7 mouse cellular contexts compared by ENCODE assay signal in genomic region chr7:119894818-119895544, GRCm38 (mm10). TPM values are rescaled to one million over a fixed set of nuclear protein-coding genes. Genes with fewer than 3 reads are reported as not detected.
DNase-seq lines count a peak whose midpoint lies in the region; ATAC-seq and TF ChIP-seq lines count a peak whose summit lies in the region.

No protein-coding gene starts in this region.

- H3K4me3 ChIP-seq in lung, adult 2 months (replicated peaks; ENCODE audit: extremely low read depth, low read depth, low read length), result peak overlapping the region; percentile 85
- H3K4me3 ChIP-seq in hindbrain, postnatal 0 days (ENCODE audit: low read length), result peak overlapping the region; percentile 73
- peak overlapping the region; percentile 83 to 84 for H3K4me3 ChIP-seq in liver, embryonic 14.5 days (ENCODE audit: insufficient read depth in 1 of 2, low read depth in 2 of 2, low read length in 2 of 2)
- peak overlapping the region; percentile 86 for H3K4me3 ChIP-seq in stomach, embryonic 16.5 days (replicated peaks; ENCODE audit: low read length)

- TF ChIP-seq EP300 in liver, embryonic 14.5 days (IDR thresholded peaks at IDR 0.05; ENCODE audit: low read depth), result no peak

- H3K4me2 ChIP-seq in hindbrain, postnatal 0 days (ENCODE audit: low read depth, low read length), result peak overlapping the region; percentile 87
- H3K4me2 ChIP-seq in liver, embryonic 14.5 days (ENCODE audit: low read depth), result peak overlapping the region; percentile 84
- peak overlapping the region; percentile 84 for H3K4me2 ChIP-seq in stomach, embryonic 16.5 days (ENCODE audit: low read depth, low read length)

- no peak for TF ChIP-seq POLR2A in lung, adult 2 months (IDR thresholded peaks at IDR 0.05; ENCODE audit: borderline replicate concordance, extremely low read depth, low read depth, low read length)

- H3K27ac ChIP-seq in hindbrain, postnatal 0 days, result peak overlapping the region; percentile 99
- H3K27ac ChIP-seq in liver, embryonic 14.5 days, result no peak overlapping the region
- peak overlapping the region; percentile 68 for H3K27ac ChIP-seq in stomach, embryonic 16.5 days (ENCODE audit: low read length)

- no peaks in the 10 kb centered on the region for H3K27me3 ChIP-seq in hindbrain, postnatal 0 days (ENCODE audit: insufficient read depth, low read length)
- no peaks in the 10 kb centered on the region for H3K27me3 ChIP-seq in liver, embryonic 14.5 days (ENCODE audit: control insufficient read depth, insufficient read depth, low read length)
- no peaks in the 10 kb centered on the region for H3K27me3 ChIP-seq in stomach, embryonic 16.5 days (ENCODE audit: control insufficient read depth, insufficient read depth, low read length)

- WGBS in lung, adult 2 months, result 0% methylated on average over 15 of the region's 15 CpGs
- under 1% methylated on average over 12 of the region's 15 CpGs for WGBS in hindbrain, postnatal 0 days
- under 1% methylated on average over 15 of the region's 15 CpGs for whole genome bisulfite sequencing in liver, embryonic 14.5 days (ENCODE audit: insufficient replicate concordance)
- under 1% methylated on average over 15 of the region's 15 CpGs for WGBS in stomach, embryonic 16.5 days

- H3K9ac ChIP-seq in hindbrain, postnatal 0 days (replicated peaks; ENCODE audit: low read length), result peak overlapping the region; percentile 86
- peak overlapping the region; percentile 83 for H3K9ac ChIP-seq in liver, embryonic 14.5 days (replicated peaks)
- H3K9ac ChIP-seq in stomach, embryonic 16.5 days (ENCODE audit: low read length), result peak overlapping the region; percentile 93

- no peaks in the 10 kb centered on the region for H3K36me3 ChIP-seq in hindbrain, postnatal 0 days (ENCODE audit: insufficient read depth, low read length)
- no peaks in the 10 kb centered on the region for H3K36me3 ChIP-seq in liver, embryonic 14.5 days (replicated peaks; ENCODE audit: control insufficient read depth, insufficient read depth, low read depth)
- H3K36me3 ChIP-seq in stomach, embryonic 16.5 days (ENCODE audit: control insufficient read depth, insufficient read depth, low read length), result no peaks in the 10 kb centered on the region

- no peak for DNase-seq in lung, adult 2 months
- DNase-seq in lung, postnatal 10 days, result no peak
- peak; percentile 34 for DNase-seq in Muller cell, postnatal 12 days (ENCODE audit: inconsistent ontology term)
- peak; percentile 11 for DNase-seq in embryo, embryonic 11.5 days (ENCODE audit: low read depth, low spot score)
- DNase-seq in hindbrain, postnatal 0 days (ENCODE audit: low spot score), result peak; percentile 12
- DNase-seq in liver, embryonic 14.5 days (ENCODE audit: low read depth in 3 of 3, low spot score in 3 of 3), result no peak

- peaks cover 11% of the 10 kb centered on the region for H3K4me1 ChIP-seq in lung, adult 2 months (ENCODE audit: control insufficient read depth, insufficient read depth, low read length)
- peaks cover 13% of the 10 kb centered on the region for H3K4me1 ChIP-seq in hindbrain, postnatal 0 days (ENCODE audit: insufficient read depth, low read length)
- H3K4me1 ChIP-seq in liver, embryonic 14.5 days (replicated peaks; ENCODE audit: control insufficient read depth in 2 of 2, insufficient read depth in 2 of 2, low read length in 1 of 2), result peaks cover 16 to 20% of the 10 kb centered on the region in 2 experiments
- H3K4me1 ChIP-seq in stomach, embryonic 16.5 days (ENCODE audit: control insufficient read depth, insufficient read depth, low read length), result peaks cover 8% of the 10 kb centered on the region

- no peaks in the 10 kb centered on the region for H3K9me3 ChIP-seq in hindbrain, postnatal 0 days (ENCODE audit: low read length)
- no peaks in the 10 kb centered on the region for H3K9me3 ChIP-seq in liver, embryonic 14.5 days (ENCODE audit: control insufficient read depth, low read length)
- H3K9me3 ChIP-seq in stomach, embryonic 16.5 days (replicated peaks; ENCODE audit: control insufficient read depth, low read length), result no peaks in the 10 kb centered on the region

- no peak for TF ChIP-seq CTCF in lung, adult 2 months (IDR thresholded peaks at IDR 0.05; ENCODE audit: insufficient read depth, low read length)
- TF ChIP-seq CTCF in hindbrain, postnatal 0 days (IDR thresholded peaks at IDR 0.05; ENCODE audit: low read depth), result no peak
- TF ChIP-seq CTCF in liver, embryonic 14.5 days (IDR thresholded peaks at IDR 0.05; ENCODE audit: low read depth), result no peak

- no peak for ATAC-seq in hindbrain, postnatal 0 days
- ATAC-seq in liver, embryonic 14.5 days (ENCODE audit: insufficient read depth), result peak; percentile 32
- ATAC-seq in stomach, embryonic 16.5 days (ENCODE audit: insufficient read depth, low FRiP score), result peak; percentile 42

RNA-seq across cellular contexts. Expression of gene Lyrm1, which starts 0.7 kb away (rescaled TPM):
- polyA plus RNA-seq in lung, adult 2 months (2012; rRNA removed), result 1.3 and 3.0 TPM in 2 replicates
- total RNA-seq in hindbrain, postnatal 0 days (2014; rRNA removed), result 7.8 and 9.0 TPM in 2 replicates
- polyA plus RNA-seq in hindbrain, postnatal 0 days (2015; fragmentation: Nextera tagmentation; extraction: Ambion mirVana), result 21.9 and 24.8 TPM in 2 replicates
- 1.00 and 1.4 TPM in 2 replicates for polyA plus RNA-seq in liver, embryonic 14.5 days (2012; rRNA removed)
- polyA plus RNA-seq in liver, embryonic 14.5 days (2014; fragmentation: Nextera tagmentation; extraction: Ambion mirVana), result 2.0 and 3.2 TPM in 2 replicates
- 8.3 and 9.6 TPM in 2 replicates for polyA plus RNA-seq in stomach, embryonic 16.5 days (2015; fragmentation: Nextera tagmentation; extraction: Ambion mirVana)

RNA-seq across cellular contexts. Expression of gene Dcun1d3, which starts 1.1 kb away (rescaled TPM):
- polyA plus RNA-seq in lung, adult 2 months (2012; rRNA removed), result 4.1 and 6.7 TPM in 2 replicates
- total RNA-seq in hindbrain, postnatal 0 days (2014; rRNA removed), result 11.5 and 14.7 TPM in 2 replicates
- polyA plus RNA-seq in hindbrain, postnatal 0 days (2015; fragmentation: Nextera tagmentation; extraction: Ambion mirVana), result 8.5 and 9.2 TPM in 2 replicates
- 0.63 and 0.87 TPM in 2 replicates for polyA plus RNA-seq in liver, embryonic 14.5 days (2012; rRNA removed)
- polyA plus RNA-seq in liver, embryonic 14.5 days (2014; fragmentation: Nextera tagmentation; extraction: Ambion mirVana), result 1.2 and 1.9 TPM in 2 replicates
- 11.1 and 11.3 TPM in 2 replicates for polyA plus RNA-seq in stomach, embryonic 16.5 days (2015; fragmentation: Nextera tagmentation; extraction: Ambion mirVana)

Comparison
In these comparisons a context has a peak if more than half of its experiments do, and no peak if none do; other contexts are left out.
1. DNase-seq: peak in Muller cell, postnatal 12 days (single experiment), embryo, embryonic 11.5 days (single experiment) and hindbrain, postnatal 0 days (single experiment); none in lung, adult 2 months (single experiment), lung, postnatal 10 days (single experiment) and liver, embryonic 14.5 days (0 of 3).
2. Peak in every context shown above with its lines, with median percentiles within 50 percentile points of each other: H3K4me3 ChIP-seq, H3K4me2 ChIP-seq and H3K9ac ChIP-seq.